Mouse (Mus musculus) embryonic facial prominence, embryonic 15.5 days (tissue): ENCODE results near the gene Pi4k2a. TPM values are rescaled to one million over a fixed set of nuclear protein-coding genes. Genes with fewer than 3 reads are reported as not detected.
"Not testable (repeated sequence)": the region's sequence is repeated elsewhere in the genome, so short reads cannot be mapped to it uniquely, and the experiment has no call there.

ENCODE experiments used
- ATAC-seq: fragments of 200-750 bp; cut with Nextera tagmentation; 2 replicates; pipeline ENCODE4 v1.8.0; 2017; ENCODE audit warnings: low read depth, moderate TSS enrichment; ENCODE audit not compliant: insufficient number of reproducible peaks, low FRiP score, low TSS enrichment
- H3K27ac ChIP-seq: fragments of 300-500 bp; sonication (generic); replicated peaks from 2 replicates; pipeline ENCODE4 v1.5.1; 2015; ENCODE audit warnings: mild to moderate bottlenecking, inconsistent platforms
- H3K27me3 ChIP-seq: fragments of 300-500 bp; sonication (generic); 2 replicates; pipeline ENCODE4 v1.6.1; 2015; ENCODE audit warnings: inconsistent platforms
- H3K36me3 ChIP-seq: fragments of 300-500 bp; sonication (generic); 2 replicates; pipeline ENCODE4 v1.6.1; 2015; ENCODE audit warnings: mild to moderate bottlenecking, inconsistent platforms
- H3K4me1 ChIP-seq: fragments of 300-500 bp; sonication (generic); 2 replicates; pipeline ENCODE4 v1.6.1; 2015; ENCODE audit warnings: inconsistent platforms
- H3K4me2 ChIP-seq: fragments of 300-500 bp; sonication (generic); replicated peaks from 2 replicates; pipeline ENCODE4 v1.6.1; 2015; ENCODE audit warnings: mild to moderate bottlenecking, inconsistent platforms
- H3K4me3 ChIP-seq: fragments of 300-500 bp; sonication (generic); replicated peaks from 2 replicates; pipeline ENCODE4 v1.5.1; 2015; ENCODE audit warnings: mild to moderate bottlenecking, inconsistent platforms
- H3K9ac ChIP-seq: fragments of 300-500 bp; sonication (generic); 2 replicates; pipeline ENCODE4 v1.6.1; 2015; ENCODE audit warnings: inconsistent platforms
- H3K9me3 ChIP-seq: fragments of 300-500 bp; sonication (generic); replicated peaks from 2 replicates; pipeline ENCODE4 v1.6.1; 2016; ENCODE audit warnings: inconsistent platforms
- WGBS: fragments of 180-500 bp; shearing (Covaris S2); methylation state at CpG from one replicate; pipeline ENCODE4 v1.1.7; 2015; 5-methylcytosine and 5-hydroxymethylcytosine counted together
- polyA plus RNA-seq: library from polyadenylated mRNA; unstranded; fragments of >200 nt; fragmentation: Nextera tagmentation; extraction: Ambion mirVana; gene quantifications from 2 replicates; pipeline ENCODE4 v1.2.1, GENCODE M21; 2015

The Pi4k2a gene
- polyA plus RNA-seq, 1 experiment from 2014 or later, result 28.0 TPM

DNA sequence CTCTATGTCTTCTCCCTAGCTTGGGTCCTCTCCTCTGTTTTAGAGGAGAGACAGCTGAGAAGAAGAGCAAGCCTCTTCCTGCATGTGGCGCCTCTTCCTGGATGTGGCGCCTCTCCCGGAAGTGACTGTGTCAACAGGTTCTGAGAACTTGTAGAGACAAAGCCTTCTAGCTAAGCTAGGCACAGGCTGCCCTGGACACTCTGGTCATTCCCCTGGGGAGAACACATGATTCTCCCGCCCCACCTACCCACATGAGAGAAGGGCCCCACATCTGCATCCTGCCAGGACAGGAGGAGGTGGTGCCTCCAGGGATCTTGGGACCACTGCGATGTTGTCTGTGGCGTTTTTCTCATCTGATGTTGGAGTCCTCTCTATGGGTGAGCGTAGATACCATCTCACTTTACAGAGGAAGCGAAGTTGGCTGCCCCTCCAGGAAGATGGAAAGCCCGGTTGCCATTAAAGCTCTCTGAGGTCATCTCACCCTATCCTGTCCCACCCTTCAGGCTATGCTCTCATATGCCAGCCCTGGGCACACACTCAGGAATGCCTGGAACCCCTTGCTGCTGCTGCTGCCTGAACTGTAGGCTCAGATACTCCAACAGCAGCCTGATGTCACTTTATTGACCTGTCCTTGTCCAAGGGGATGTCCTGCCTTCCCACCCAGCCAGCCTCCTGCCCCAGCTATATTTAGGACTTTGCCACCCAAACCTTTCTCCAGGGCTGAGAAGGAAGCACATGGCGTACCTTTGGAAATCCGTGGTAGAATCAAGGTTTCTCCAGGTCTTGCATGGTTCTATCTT, 21.6 kb upstream of the Pi4k2a start:
- no peak for ATAC-seq
- H3K9me3 ChIP-seq, result no peaks in the 10 kb centered on the region
- WGBS, result 68% methylated on average over 11 of the region's 11 CpGs
- H3K27ac ChIP-seq, result no peak overlapping the region
- no peak overlapping the region for H3K4me3 ChIP-seq
- no peaks in the 10 kb centered on the region for H3K4me1 ChIP-seq
- no peaks in the 10 kb centered on the region for H3K36me3 ChIP-seq
- no peak overlapping the region for H3K4me2 ChIP-seq
- no peak overlapping the region for H3K9ac ChIP-seq
- H3K27me3 ChIP-seq, result no peaks in the 10 kb centered on the region

- Histone ChIP-seq H3K4me1 (no peaks in the 10 kb centered on the region), H3K9me3 (no peaks in the 10 kb centered on the region), H3K27ac (no peak overlapping the region), H3K4me3 (no peak overlapping the region), H3K27me3 (no peaks in the 10 kb centered on the region), H3K4me2 (no peak overlapping the region), H3K36me3 (no peaks in the 10 kb centered on the region), H3K9ac (no peak overlapping the region)
- ATAC-seq, result no peak
- WGBS, result 56% methylated on average over 6 of the region's 6 CpGs
Observed at GRCm38 (mm10) chr19:42069241-42069525, 21.1 kb upstream of the Pi4k2a start.

- peaks cover 17% of the 10 kb centered on the region for H3K36me3 ChIP-seq
- no peak overlapping the region for H3K27ac ChIP-seq
- H3K4me2 ChIP-seq, result no peak overlapping the region
- no peaks in the 10 kb centered on the region for H3K9me3 ChIP-seq
- no peaks in the 10 kb centered on the region for H3K4me1 ChIP-seq
- no peak overlapping the region for H3K9ac ChIP-seq
- 68% methylated on average over 7 of the region's 7 CpGs for WGBS
- H3K27me3 ChIP-seq, result no peaks in the 10 kb centered on the region
- ATAC-seq, result no peak
- no peak overlapping the region for H3K4me3 ChIP-seq
Observed at GRCm38 (mm10) chr19:42071221-42071620, 19.0 kb upstream of the Pi4k2a start.

- Histone ChIP-seq H3K4me1 (no peaks in the 10 kb centered on the region), H3K27ac (no peak overlapping the region), H3K4me2 (no peak overlapping the region), H3K9ac (no peak overlapping the region), H3K27me3 (no peaks in the 10 kb centered on the region), H3K4me3 (no peak overlapping the region), H3K9me3 (no peaks in the 10 kb centered on the region), H3K36me3 (peaks cover 23% of the 10 kb centered on the region)
- ATAC-seq, result no peak
- WGBS, result 81% methylated on average over 15 of the region's 15 CpGs
Observed at GRCm38 (mm10) chr19:42071886-42072608, 18.2 kb upstream of the Pi4k2a start.

DNA sequence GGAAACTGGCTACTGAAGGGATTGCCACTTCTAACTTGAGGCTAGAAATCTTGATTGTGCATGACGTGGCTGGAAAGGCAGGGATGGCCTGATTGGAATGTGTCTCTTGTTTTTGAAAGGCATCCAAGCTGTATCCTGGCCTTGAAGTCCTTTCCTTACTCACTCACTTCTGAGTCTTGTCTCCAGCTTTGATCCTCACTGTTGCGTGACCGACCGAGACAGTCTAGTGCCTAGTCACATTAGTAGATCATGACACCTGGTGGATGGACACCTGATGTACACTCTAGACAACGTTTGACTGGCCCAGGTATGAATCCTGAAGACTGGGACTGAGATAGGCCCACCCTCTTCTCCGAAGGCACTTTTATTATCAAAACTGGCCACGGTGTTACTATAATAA, 17.5 kb upstream of the Pi4k2a start:
- H3K9me3 ChIP-seq, result no peaks in the 10 kb centered on the region
- H3K27ac ChIP-seq, result no peak overlapping the region
- no peak overlapping the region for H3K4me2 ChIP-seq
- no peak overlapping the region for H3K9ac ChIP-seq
- H3K4me3 ChIP-seq, result no peak overlapping the region
- H3K27me3 ChIP-seq, result no peaks in the 10 kb centered on the region
- 78% methylated on average over 7 of the region's 7 CpGs for WGBS
- ATAC-seq, result no peak
- peaks cover 23% of the 10 kb centered on the region for H3K36me3 ChIP-seq
- H3K4me1 ChIP-seq, result no peaks in the 10 kb centered on the region

GRCm38 (mm10) chr19:42075051-42075450, 15.2 kb upstream of the Pi4k2a start:
- WGBS, result 87% methylated on average over 2 of the region's 2 CpGs

DNA sequence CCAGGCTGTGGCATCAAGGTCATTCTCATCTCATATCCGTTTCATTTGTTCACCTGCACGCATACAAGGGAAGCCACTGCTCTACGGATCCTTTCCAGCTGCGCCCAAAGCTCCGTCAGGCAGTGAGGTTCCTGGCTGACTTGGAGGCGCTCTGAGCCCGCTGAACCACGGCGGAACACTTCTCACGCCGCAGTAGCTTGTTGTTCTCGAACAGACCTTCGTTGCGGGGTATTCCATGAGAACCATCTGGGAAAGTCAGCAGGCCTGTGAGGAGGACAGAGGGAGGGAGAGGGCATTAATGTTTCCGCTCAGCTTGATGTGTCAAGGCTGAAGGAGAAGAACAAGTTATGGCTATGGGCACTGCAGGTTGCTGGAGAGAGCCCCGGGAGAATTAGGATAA, 14.3 kb upstream of the Pi4k2a start:
- H3K9ac ChIP-seq, result no peak overlapping the region
- 89% methylated on average over 16 of the region's 16 CpGs for WGBS
- H3K9me3 ChIP-seq, result no peaks in the 10 kb centered on the region
- H3K27ac ChIP-seq, result no peak overlapping the region
- ATAC-seq, result no peak
- H3K27me3 ChIP-seq, result no peaks in the 10 kb centered on the region
- H3K4me3 ChIP-seq, result no peak overlapping the region
- no peaks in the 10 kb centered on the region for H3K4me1 ChIP-seq
- H3K36me3 ChIP-seq, result peaks cover 26% of the 10 kb centered on the region
- no peak overlapping the region for H3K4me2 ChIP-seq

More at GRCm38 (mm10) chr19:42075051-42075450, 15.2 kb upstream of the Pi4k2a start:
- H3K27me3 ChIP-seq, result no peaks in the 10 kb centered on the region
- no peaks in the 10 kb centered on the region for H3K9me3 ChIP-seq
- no peak; the same call in 1 of the 2 replicates for ATAC-seq
- peaks cover 26% of the 10 kb centered on the region for H3K36me3 ChIP-seq
- no peak overlapping the region for H3K9ac ChIP-seq
- no peak overlapping the region for H3K4me2 ChIP-seq
- H3K4me3 ChIP-seq, result no peak overlapping the region
- H3K4me1 ChIP-seq, result no peaks in the 10 kb centered on the region
- no peak overlapping the region for H3K27ac ChIP-seq

DNA sequence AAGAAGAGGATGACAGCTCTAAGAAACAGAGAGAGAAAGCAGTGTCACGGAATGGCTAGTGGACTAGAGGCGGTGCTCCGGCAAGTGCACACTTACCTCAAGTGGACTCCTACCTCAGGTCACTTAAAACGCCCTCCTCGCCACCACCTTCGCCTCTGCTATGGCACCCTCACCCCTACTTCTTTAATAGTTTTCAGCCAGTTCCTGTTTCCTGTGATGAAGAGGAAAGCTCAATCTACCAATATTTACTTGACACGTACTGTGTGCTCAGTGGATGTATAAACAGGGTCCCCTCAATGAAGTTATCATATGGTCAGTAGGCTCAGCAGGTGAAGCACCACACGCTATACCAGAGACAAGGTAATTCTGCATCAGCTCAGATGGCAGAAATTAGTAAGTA, 11.7 kb upstream of the Pi4k2a start:
- 93% methylated on average over 8 of the region's 8 CpGs for WGBS
- ATAC-seq, result no peak
- peaks cover 26% of the 10 kb centered on the region for H3K36me3 ChIP-seq
- H3K27ac ChIP-seq, result no peak overlapping the region
- H3K4me3 ChIP-seq, result no peak overlapping the region
- H3K9me3 ChIP-seq, result no peaks in the 10 kb centered on the region
- H3K27me3 ChIP-seq, result no peaks in the 10 kb centered on the region
- H3K9ac ChIP-seq, result no peak overlapping the region
- H3K4me2 ChIP-seq, result no peak overlapping the region
- H3K4me1 ChIP-seq, result no peaks in the 10 kb centered on the region

- H3K4me1 ChIP-seq, result no peaks in the 10 kb centered on the region
- H3K27me3 ChIP-seq, result no peaks in the 10 kb centered on the region
- H3K4me3 ChIP-seq, result no peak overlapping the region
- no peak overlapping the region for H3K4me2 ChIP-seq
- WGBS, result 92% methylated on average over 12 of the region's 12 CpGs
- H3K27ac ChIP-seq, result no peak overlapping the region
- ATAC-seq, result no peak
- H3K36me3 ChIP-seq, result peaks cover 26% of the 10 kb centered on the region
- no peak overlapping the region for H3K9ac ChIP-seq
- H3K9me3 ChIP-seq, result no peaks in the 10 kb centered on the region
Observed at GRCm38 (mm10) chr19:42079006-42079405, 11.3 kb upstream of the Pi4k2a start.

DNA sequence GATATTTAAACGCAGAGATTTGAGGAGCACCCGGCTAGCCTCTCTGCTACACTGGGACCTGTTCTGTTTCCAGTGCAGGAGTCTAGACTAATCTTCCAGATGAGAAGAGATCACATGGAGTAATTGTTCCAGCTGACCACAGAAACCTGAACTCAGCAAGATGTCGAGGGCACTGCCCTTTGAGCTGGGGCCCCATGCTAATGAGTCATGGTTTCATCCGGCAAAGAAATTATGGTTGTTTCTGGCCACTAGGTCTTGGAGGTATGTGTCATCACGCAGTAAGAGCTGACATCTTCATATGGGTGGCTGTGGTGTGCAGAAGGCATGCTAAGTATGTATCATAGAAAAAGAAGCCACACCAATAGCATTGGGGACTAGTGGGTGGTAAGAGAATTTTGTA, 10.3 kb upstream of the Pi4k2a start:
- ATAC-seq, result no peak
- H3K27ac ChIP-seq, result no peak overlapping the region
- no peak overlapping the region for H3K9ac ChIP-seq
- no peaks in the 10 kb centered on the region for H3K9me3 ChIP-seq
- H3K36me3 ChIP-seq, result peaks cover 21% of the 10 kb centered on the region
- H3K4me1 ChIP-seq, result no peaks in the 10 kb centered on the region
- WGBS, result 67% methylated on average over 5 of the region's 5 CpGs
- no peak overlapping the region for H3K4me3 ChIP-seq
- no peak overlapping the region for H3K4me2 ChIP-seq
- no peaks in the 10 kb centered on the region for H3K27me3 ChIP-seq

- Histone ChIP-seq H3K36me3 (peaks cover 16% of the 10 kb centered on the region), H3K4me2 (no peak overlapping the region), H3K9me3 (no peaks in the 10 kb centered on the region), H3K9ac (no peak overlapping the region), H3K27me3 (no peaks in the 10 kb centered on the region), H3K4me1 (peaks cover 1% of the 10 kb centered on the region), H3K4me3 (no peak overlapping the region), H3K27ac (no peak overlapping the region)
- ATAC-seq, result no peak
- WGBS, result 85% methylated on average over 11 of the region's 11 CpGs
Observed at GRCm38 (mm10) chr19:42080469-42080868, 9.8 kb upstream of the Pi4k2a start.

GRCm38 (mm10) chr19:42081613-42082012, 8.7 kb upstream of the Pi4k2a start:
- not testable (repeated sequence) for H3K4me1 ChIP-seq, H3K4me2 ChIP-seq, H3K9me3 ChIP-seq, H3K4me3 ChIP-seq, H3K27ac ChIP-seq, H3K27me3 ChIP-seq, H3K36me3 ChIP-seq, H3K9ac ChIP-seq, ATAC-seq
- 91% methylated on average over 5 of the region's 5 CpGs for WGBS
